Mouse (Mus musculus) lung, postnatal 0 days (tissue): ENCODE data around the gene Ulk2. TPM values are rescaled to one million over a fixed set of nuclear protein-coding genes. Genes with fewer than 3 reads are reported as not detected.

Experiments
- ATAC-seq: fragments of 200-750 bp; cut with Nextera tagmentation; 2 replicates; pipeline ENCODE4 v1.8.0; 2017; ENCODE audit warnings: moderate library complexity
- DNase-seq: peaks from one replicate; pipeline ENCODE4 v3.0.0-alpha.2; 2016; ENCODE audit warnings: low spot score
- H3K27ac ChIP-seq: fragments of 300-500 bp; sonication (generic); 2 replicates; pipeline ENCODE4 v1.5.1; 2014; ENCODE audit warnings: antibody characterized with exemption, mild to moderate bottlenecking, low read length, mixed read lengths
- H3K27me3 ChIP-seq: fragments of 300-500 bp; sonication (generic); replicated peaks from 2 replicates; pipeline ENCODE4 v1.6.1; 2014; ENCODE audit warnings: low read length, mixed read lengths; ENCODE audit not compliant: insufficient read depth
- H3K36me3 ChIP-seq: fragments of 300-500 bp; sonication (generic); 2 replicates; pipeline ENCODE4 v1.6.1; 2014; ENCODE audit warnings: low read length, mixed read lengths; ENCODE audit not compliant: insufficient read depth
- H3K4me1 ChIP-seq: fragments of 300-500 bp; sonication (generic); 2 replicates; pipeline ENCODE4 v1.6.1; 2014; ENCODE audit warnings: antibody characterized with exemption, low read depth, low read length, mixed read lengths; ENCODE audit not compliant: insufficient read depth
- H3K4me2 ChIP-seq: fragments of 300-500 bp; sonication (generic); replicated peaks from 2 replicates; pipeline ENCODE4 v1.6.1; 2014; ENCODE audit warnings: low read depth, mild to moderate bottlenecking, low read length, moderate library complexity, mixed read lengths
- H3K4me3 ChIP-seq: fragments of 300-500 bp; sonication (generic); 2 replicates; pipeline ENCODE4 v1.5.1; 2014; ENCODE audit warnings: low read depth, low read length
- H3K9ac ChIP-seq: fragments of 300-500 bp; sonication (generic); replicated peaks from 2 replicates; pipeline ENCODE4 v1.6.1; 2014; ENCODE audit warnings: low read depth, mild to moderate bottlenecking
- H3K9me3 ChIP-seq: fragments of 300-500 bp; sonication (generic); 2 replicates; pipeline ENCODE4 v1.6.1; 2016; ENCODE audit warnings: low read length, mixed read lengths
- CTCF ChIP-seq: IDR thresholded peaks from 2 replicates; pipeline ENCODE4 v1.5.1; 2016; ENCODE audit warnings: antibody characterized with exemption, mild to moderate bottlenecking
- EP300 ChIP-seq: IDR thresholded peaks from 2 replicates; pipeline ENCODE4 v1.6.1; 2016; ENCODE audit warnings: antibody characterized with exemption, mild to moderate bottlenecking, control low read depth
- WGBS: fragments of 180-500 bp; shearing (Covaris S2); extraction: QIAGEN DNeasy Blood & Tissue Kit; methylation state at CpG from one replicate; pipeline ENCODE4 v1.1.7; 2014; 5-methylcytosine and 5-hydroxymethylcytosine counted together
- polyA plus RNA-seq: library from polyadenylated mRNA; unstranded; fragments of >200 nt; fragmentation: Nextera tagmentation; extraction: Ambion mirVana; gene quantifications from 2 replicates; pipeline ENCODE4 v1.2.1, GENCODE M21; 2015

Ulk2 gene
- polyA plus RNA-seq, 1 experiment from 2014 or later, result 10.9 TPM

GRCm38 (mm10) chr11:61774551-61775149, 80.2 kb downstream of the Ulk2 start:
- TF ChIP-seq EP300 (no peak), CTCF (0 out of 2 replicates have a peak, but pooled peaks have one; percentile 3)
- H3K27me3 ChIP-seq, result no peaks in the 10 kb centered on the region
- DNase-seq (peak; percentile 20), ATAC-seq (no peak)
- 85% methylated on average over 4 of the region's 4 CpGs for WGBS
- H3K36me3 ChIP-seq, result peaks cover 15% of the 10 kb centered on the region; the same call in 1 of the 2 replicates
- no peak overlapping the region for H3K4me2 ChIP-seq
- H3K9ac ChIP-seq, result no peak overlapping the region
- no peak overlapping the region for H3K27ac ChIP-seq
- no peak overlapping the region for H3K4me3 ChIP-seq
- no peaks in the 10 kb centered on the region for H3K9me3 ChIP-seq
- no peaks in the 10 kb centered on the region for H3K4me1 ChIP-seq

- Histone ChIP-seq H3K27me3 (no peaks in the 10 kb centered on the region), H3K27ac (peak within 1 kb of the TSS; percentile 89), H3K4me2 (peak within 1 kb of the TSS; percentile 51), H3K36me3 (no peaks in the 10 kb centered on the region), H3K9ac (peak within 1 kb of the TSS; percentile 78), H3K4me3 (peak within 1 kb of the TSS; percentile 59), H3K4me1 (peaks cover 8% of the 10 kb centered on the region; the same call in 1 of the 2 replicates), H3K9me3 (no peaks in the 10 kb centered on the region)
- TF ChIP-seq CTCF (no peak), EP300 (no peak)
- under 1% methylated on average over 51 of the region's 51 CpGs for WGBS
- ATAC-seq (peak; percentile 98), DNase-seq (peak; percentile 99)
Measured at GRCm38 (mm10) chr11:61761584-61762407, 93.1 kb downstream of the Ulk2 start, which contains the start of gene Prpsap2. TSS of gene Prpsap2 (minus strand) at chr11:61762088.

- H3K27ac ChIP-seq, result no peak overlapping the region
- no peak overlapping the region for H3K9ac ChIP-seq
- H3K27me3 ChIP-seq, result no peaks in the 10 kb centered on the region
- 66% methylated on average over 5 of the region's 5 CpGs for WGBS
- TF ChIP-seq CTCF, result peak; percentile 20; the same call in 1 of the 2 replicates
- TF ChIP-seq EP300, result no peak
- H3K4me2 ChIP-seq, result peak overlapping the region; percentile 51; the same call in 1 of the 2 replicates
- ATAC-seq (no peak), DNase-seq (no peak)
- H3K4me3 ChIP-seq, result no peak overlapping the region
- peaks cover 8% of the 10 kb centered on the region; the same call in 1 of the 2 replicates for H3K4me1 ChIP-seq
- no peaks in the 10 kb centered on the region for H3K9me3 ChIP-seq
- H3K36me3 ChIP-seq, result peaks cover 4% of the 10 kb centered on the region
Measured at GRCm38 (mm10) chr11:61760518-61760917, 94.4 kb downstream of the Ulk2 start.

- H3K36me3 ChIP-seq, result peaks cover 19% of the 10 kb centered on the region
- WGBS, result 75% methylated on average over 2 of the region's 2 CpGs
Measured at GRCm38 (mm10) chr11:61757151-61757550, 97.7 kb downstream of the Ulk2 start.

GRCm38 (mm10) chr11:61751612-61752011, 103.3 kb downstream of the Ulk2 start:
- TF ChIP-seq EP300 (no peak), CTCF (peak; percentile 70)
- Histone ChIP-seq H3K9me3 (no peaks in the 10 kb centered on the region), H3K27ac (no peak overlapping the region), H3K27me3 (no peaks in the 10 kb centered on the region), H3K4me1 (no peaks in the 10 kb centered on the region), H3K4me3 (no peak overlapping the region), H3K4me2 (no peak overlapping the region), H3K9ac (no peak overlapping the region), H3K36me3 (peaks cover 20% of the 10 kb centered on the region)
- no peak for ATAC-seq
- DNase-seq, result peak; percentile 30
- WGBS, result 79% methylated on average over 5 of the region's 5 CpGs

More at GRCm38 (mm10) chr11:61757151-61757550, 97.7 kb downstream of the Ulk2 start:
- Histone ChIP-seq H3K4me1 (peaks cover 8% of the 10 kb centered on the region; the same call in 1 of the 2 replicates), H3K27me3 (no peaks in the 10 kb centered on the region), H3K4me2 (no peak overlapping the region), H3K9me3 (no peaks in the 10 kb centered on the region), H3K27ac (no peak overlapping the region), H3K9ac (no peak overlapping the region), H3K4me3 (no peak overlapping the region)
- ATAC-seq (no peak), DNase-seq (no peak)
- no peak for TF ChIP-seq CTCF
- TF ChIP-seq EP300, result no peak

GRCm38 (mm10) chr11:61747161-61747560, 107.7 kb downstream of the Ulk2 start:
- Histone ChIP-seq H3K4me2 (no peak overlapping the region), H3K36me3 (peaks cover 4% of the 10 kb centered on the region), H3K4me1 (no peaks in the 10 kb centered on the region)

More at GRCm38 (mm10) chr11:61747161-61747560, 107.7 kb downstream of the Ulk2 start:
- Histone ChIP-seq H3K4me3 (no peak overlapping the region), H3K27me3 (no peaks in the 10 kb centered on the region), H3K9ac (no peak overlapping the region), H3K9me3 (no peaks in the 10 kb centered on the region), H3K27ac (no peak overlapping the region)
- no peak for ATAC-seq
- TF ChIP-seq EP300 (no peak), CTCF (no peak)
- no peak for DNase-seq
- 48% methylated on average over 3 of the region's 3 CpGs for WGBS
